Mouse (Mus musculus): ENCODE results near the gene Prmt8.

The Prmt8 gene

DNA sequence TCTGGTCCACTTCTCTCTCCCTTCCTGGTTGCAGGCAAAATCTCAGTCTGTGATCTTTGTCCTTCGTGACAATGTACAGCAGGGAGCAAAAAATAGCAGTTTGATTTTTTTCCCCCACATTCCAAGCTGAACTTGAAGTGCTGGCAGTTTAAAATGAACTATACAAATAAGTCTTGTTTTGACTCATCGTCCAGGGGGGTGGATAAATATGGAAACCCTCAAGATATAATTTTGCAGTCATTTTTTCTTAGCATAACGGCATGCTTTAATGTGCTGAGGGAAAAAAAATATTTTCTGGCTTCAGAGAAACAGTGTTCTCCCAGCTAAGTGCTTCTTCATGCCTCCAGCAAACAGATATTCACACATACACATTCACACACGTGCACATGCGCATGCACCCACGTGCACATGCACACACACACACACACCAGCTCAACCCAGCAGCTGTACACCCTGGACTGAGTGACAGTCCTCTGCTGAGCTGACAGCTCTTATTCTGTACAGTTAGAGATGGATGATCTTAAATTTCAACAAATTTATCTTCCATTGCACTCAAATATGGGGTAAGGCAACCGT, 107.5 kb downstream of the Prmt8 start:
- no peak for DNase-seq (ENCODE audit: low spot score)

DNA sequence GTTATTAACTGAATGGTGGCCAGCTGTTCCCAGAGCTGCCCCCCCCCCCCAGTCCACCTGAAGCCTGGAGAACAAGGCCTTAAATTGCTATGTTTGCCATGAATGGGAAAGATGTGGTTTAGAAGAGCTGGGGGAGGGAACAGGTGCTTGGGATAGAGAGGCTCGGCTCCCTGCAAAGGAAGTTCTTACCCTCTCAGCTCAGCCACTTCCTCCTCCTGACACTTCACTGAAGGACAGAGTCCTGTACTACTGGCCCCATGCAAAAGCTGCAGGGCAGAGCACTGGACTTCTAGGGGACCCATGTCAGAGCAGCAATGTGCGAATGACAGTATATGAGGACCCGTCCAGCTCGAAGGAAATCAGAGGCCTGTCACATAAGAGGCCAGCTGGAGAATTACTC, 109.3 kb downstream of the Prmt8 start:
- DNase-seq (ENCODE audit: low spot score), result no peak

DNA sequence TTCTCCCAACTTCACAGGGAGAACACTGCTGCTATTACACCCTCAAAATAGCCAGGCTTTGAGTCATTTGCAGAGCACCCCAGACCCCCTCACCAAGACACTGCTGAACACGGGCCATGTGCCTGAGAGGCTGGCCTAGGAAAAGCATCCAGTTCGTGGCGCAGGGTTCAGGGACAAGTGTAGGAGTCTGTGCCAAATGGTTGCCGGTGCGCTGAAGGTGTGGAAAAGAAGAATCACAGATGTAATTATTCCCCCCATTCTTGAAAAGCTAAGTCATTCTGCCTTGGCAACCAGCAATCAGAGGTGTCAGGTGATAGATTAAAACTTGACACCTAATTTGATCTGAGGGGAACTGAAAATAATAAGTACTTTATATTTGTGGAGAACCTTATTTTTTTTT, 109.8 kb downstream of the Prmt8 start:
- DNase-seq (ENCODE audit: low spot score), result no peak

DNA sequence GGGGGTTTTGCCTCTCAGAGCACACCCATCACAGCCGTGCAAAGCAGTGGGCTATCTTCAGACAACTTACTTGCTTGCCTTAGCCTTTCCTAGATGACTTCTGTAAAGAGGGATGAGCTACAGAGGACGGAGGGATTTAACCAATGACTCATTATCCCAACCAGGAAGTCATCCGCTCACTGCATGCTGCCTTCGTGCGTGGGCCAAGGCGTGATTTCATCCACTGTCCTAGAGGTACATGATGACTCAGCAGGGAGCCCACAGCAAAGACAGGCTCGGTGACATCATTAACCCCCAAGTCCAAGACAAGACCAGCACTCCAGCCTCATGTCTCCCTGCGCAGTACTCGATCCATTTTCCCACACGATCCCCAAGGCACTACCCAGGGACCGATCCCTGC, 112.1 kb downstream of the Prmt8 start:
- DNase-seq (ENCODE audit: low spot score), result no peak

DNA sequence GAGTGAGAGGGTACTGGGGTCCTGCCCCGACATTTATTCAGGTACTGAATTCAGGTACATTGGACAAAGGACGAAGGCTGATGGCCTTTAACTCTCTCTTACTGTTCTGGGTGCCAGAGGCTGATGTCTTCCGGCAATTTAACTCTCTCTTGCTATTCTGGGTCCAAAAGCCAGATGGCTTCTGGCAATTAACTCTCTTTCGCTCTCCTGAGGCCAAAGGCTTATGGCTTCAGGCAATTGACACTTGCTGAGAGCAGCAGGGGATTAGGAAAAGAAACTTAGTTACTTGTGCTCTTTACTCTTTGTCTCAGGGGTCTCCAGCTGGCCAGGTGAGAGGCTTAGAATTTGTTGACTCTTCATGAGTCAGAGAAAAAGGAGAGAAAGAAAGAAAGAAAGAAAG, 113.3 kb downstream of the Prmt8 start:
- no peak for DNase-seq (ENCODE audit: low spot score)

DNA sequence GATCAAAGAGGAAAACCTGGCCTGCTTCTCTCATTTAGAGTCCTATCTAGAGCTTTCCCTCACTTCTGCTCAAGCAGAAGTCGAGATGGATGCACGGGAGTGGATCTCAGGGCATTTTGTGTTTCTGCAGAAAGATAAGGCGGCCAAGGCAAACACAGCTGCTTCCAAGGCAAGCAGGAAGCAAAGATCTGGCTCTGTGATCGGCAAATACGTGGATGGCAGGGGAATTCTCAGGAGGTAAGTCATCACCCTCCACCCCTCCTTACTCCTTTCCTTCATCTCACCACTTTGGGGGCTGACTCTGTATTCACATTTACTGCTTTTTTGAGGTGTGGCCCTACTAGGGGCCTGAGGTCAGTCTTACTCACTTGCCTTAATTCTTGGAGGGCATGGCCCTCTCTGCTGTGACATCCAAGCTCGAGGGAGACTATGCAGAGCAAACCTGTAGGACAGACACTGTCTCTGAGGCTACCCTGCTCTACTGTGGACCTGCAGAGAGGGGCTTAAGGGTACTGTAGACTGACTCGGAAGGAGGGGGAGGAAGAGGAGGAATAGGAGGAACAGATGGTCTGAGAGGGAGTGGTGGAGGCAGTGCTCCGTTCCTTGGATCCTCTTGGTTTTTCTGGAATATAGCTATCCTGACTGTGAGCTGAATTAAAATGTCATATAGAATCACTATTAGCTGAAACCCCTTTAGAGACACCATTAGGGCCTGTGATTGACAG, 128.0 kb downstream of the Prmt8 start:
- no peak for DNase-seq (ENCODE audit: low spot score)

Measured in ovary, adult 18-20 months (tissue).